Mouse (Mus musculus) intestine, embryonic 14.5 days (tissue): ENCODE results near the gene Sae1. TPM values are rescaled to one million over a fixed set of nuclear protein-coding genes. Genes with fewer than 3 reads are reported as not detected.

Source experiments
- ATAC-seq: fragments of 200-750 bp; cut with Nextera tagmentation; replicated peaks from 2 replicates; pipeline ENCODE4 v1.8.0; 2017; ENCODE audit warnings: low read depth, moderate number of reproducible peaks, moderate TSS enrichment, moderate library complexity; ENCODE audit not compliant: low FRiP score, low TSS enrichment
- DNase-seq: peaks from one replicate; pipeline ENCODE4 v3.0.0-alpha.2; 2018; ENCODE audit warnings: low spot score
- H3K27ac ChIP-seq: fragments of 300-500 bp; sonication (generic); 2 replicates; pipeline ENCODE4 v1.5.1; 2014; ENCODE audit warnings: low read depth, mild to moderate bottlenecking, control low read depth
- H3K27me3 ChIP-seq: fragments of 300-500 bp; sonication (generic); replicated peaks from 2 replicates; pipeline ENCODE4 v1.6.1; 2014; ENCODE audit warnings: low read length, control low read depth; ENCODE audit not compliant: control insufficient read depth, insufficient read depth
- H3K36me3 ChIP-seq: fragments of 300-500 bp; sonication (generic); 2 replicates; pipeline ENCODE4 v1.6.1; 2014; ENCODE audit warnings: low read length, control low read depth; ENCODE audit not compliant: control insufficient read depth, insufficient read depth
- H3K4me1 ChIP-seq: fragments of 300-500 bp; sonication (generic); replicated peaks from 2 replicates; pipeline ENCODE4 v1.6.1; 2014; ENCODE audit warnings: low read length, control low read depth, mixed read lengths; ENCODE audit not compliant: control insufficient read depth, insufficient read depth
- H3K4me2 ChIP-seq: fragments of 300-500 bp; sonication (generic); 2 replicates; pipeline ENCODE4 v1.6.1; 2014; ENCODE audit warnings: low read length
- H3K4me3 ChIP-seq: fragments of 300-500 bp; sonication (generic); 2 replicates; pipeline ENCODE4 v1.5.1; 2014; ENCODE audit warnings: low read depth, low read length, control low read depth, mixed read lengths
- H3K9ac ChIP-seq: fragments of 300-500 bp; sonication (generic); 2 replicates; pipeline ENCODE4 v1.6.1; 2014; ENCODE audit warnings: mild to moderate bottlenecking, low read length
- H3K9me3 ChIP-seq: fragments of 300-500 bp; sonication (generic); 2 replicates; pipeline ENCODE4 v1.6.1; 2016; ENCODE audit warnings: low read length, control low read depth; ENCODE audit not compliant: control insufficient read depth
- WGBS: fragments of 180-500 bp; shearing (Covaris S2); extraction: QIAGEN DNeasy Blood & Tissue Kit; methylation state at CpG from one replicate; pipeline ENCODE4 v1.1.7; 2014; 5-methylcytosine and 5-hydroxymethylcytosine counted together
- polyA plus RNA-seq: library from polyadenylated mRNA; unstranded; fragments of >200 nt; fragmentation: Nextera tagmentation; extraction: Ambion mirVana; gene quantifications from 2 replicates; pipeline ENCODE4 v1.2.1, GENCODE M21; 2014

Gene Sae1
- polyA plus RNA-seq, 1 experiment from 2014 or later: 294 TPM

DNA sequence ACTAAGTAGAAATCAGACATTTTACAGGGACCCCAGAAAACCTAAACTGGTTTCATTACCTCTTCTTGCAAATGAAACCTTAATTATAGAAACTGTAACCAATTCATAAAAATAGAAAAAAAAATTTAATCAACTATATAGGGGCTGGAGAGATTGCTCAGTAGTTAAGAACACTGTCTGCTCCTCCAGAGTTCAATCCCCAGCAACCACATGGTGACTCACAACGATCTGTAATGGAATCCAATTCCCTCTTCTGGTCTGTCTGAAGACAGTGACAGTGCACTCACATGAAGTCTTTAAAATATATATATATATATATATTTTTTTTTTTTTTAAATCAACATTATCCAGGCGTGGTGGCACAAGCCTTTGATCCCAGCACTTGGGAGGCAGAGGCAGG is 100.6 kb downstream of the Sae1 start:
- WGBS: 87% methylated on average over 2 of the region's 2 CpGs
- Histone ChIP-seq H3K9me3 (no peaks in the 10 kb centered on the region), H3K36me3 (peaks cover 24% of the 10 kb centered on the region), H3K27ac (peak overlapping the region; percentile 98), H3K4me3 (peak overlapping the region; percentile 68), H3K4me2 (peak overlapping the region; percentile 60), H3K4me1 (peaks cover 6% of the 10 kb centered on the region; the same call in 1 of the 2 replicates), H3K27me3 (no peaks in the 10 kb centered on the region), H3K9ac (peak overlapping the region; percentile 78)
- DNase-seq (no peak), ATAC-seq (no peak)

DNA sequence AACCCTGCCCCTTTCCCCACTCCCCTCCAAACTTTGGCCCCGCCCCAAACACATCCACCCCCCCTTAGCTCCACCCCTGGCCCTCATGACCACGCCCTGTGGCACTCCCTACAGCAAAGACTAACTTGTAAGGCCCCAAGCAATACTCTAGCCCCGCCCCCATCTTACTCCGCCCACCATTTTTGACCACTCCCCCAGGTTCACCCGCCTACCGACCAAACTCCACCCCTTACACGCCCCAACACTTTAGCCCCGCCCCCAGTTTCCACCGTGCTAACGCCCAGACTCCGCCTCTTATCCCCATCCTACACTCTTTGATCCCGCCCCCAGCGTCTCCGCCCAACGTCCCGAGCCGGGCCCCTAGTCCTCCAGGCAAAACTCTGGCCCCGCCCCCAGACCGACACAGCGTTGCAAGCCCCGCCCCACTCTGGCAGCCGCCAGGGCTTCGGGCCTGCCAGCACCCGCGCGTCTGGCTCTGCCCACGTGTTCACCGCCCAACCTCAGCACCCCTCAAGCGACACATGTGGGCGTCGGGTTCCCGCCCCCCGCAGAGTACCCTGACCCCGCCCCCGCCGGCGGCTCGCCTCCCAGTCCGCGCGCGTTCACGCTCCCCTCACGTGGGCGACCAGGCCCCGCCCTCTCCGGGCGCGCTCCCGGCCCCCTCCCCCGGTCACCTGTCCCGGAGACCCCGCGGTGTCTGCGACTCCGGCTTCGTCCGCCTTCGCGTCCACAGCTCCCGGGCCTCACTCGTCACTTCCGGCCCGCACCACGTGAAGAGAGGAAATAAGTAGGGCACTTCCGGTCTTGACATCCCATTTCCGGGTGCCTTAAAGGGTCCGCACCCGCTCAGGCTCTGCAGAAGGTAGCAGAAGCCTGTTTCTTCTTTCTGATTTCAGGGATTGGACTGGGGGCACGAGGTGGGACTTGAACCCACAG is 101.3 kb downstream of the Sae1 start, which contains the start of gene Ccdc9:
TSS of gene Ccdc9 (minus strand) at position 770 of the 936 bp plus-strand sequence.
- H3K9me3 ChIP-seq: no peaks in the 10 kb centered on the region
- peak within 1 kb of the TSS; percentile 98 for H3K27ac ChIP-seq
- H3K4me3 ChIP-seq: peak within 1 kb of the TSS; percentile 68
- H3K9ac ChIP-seq: peak within 1 kb of the TSS; percentile 78
- peaks cover 6% of the 10 kb centered on the region; the same call in 1 of the 2 replicates for H3K4me1 ChIP-seq
- H3K27me3 ChIP-seq: no peaks in the 10 kb centered on the region
- DNase-seq: peak; percentile 100
- H3K4me2 ChIP-seq: peak within 1 kb of the TSS; percentile 60
- peaks cover 31% of the 10 kb centered on the region for H3K36me3 ChIP-seq
- under 1% methylated on average over 67 of the region's 70 CpGs for WGBS
- peak; percentile 91 for ATAC-seq

DNA sequence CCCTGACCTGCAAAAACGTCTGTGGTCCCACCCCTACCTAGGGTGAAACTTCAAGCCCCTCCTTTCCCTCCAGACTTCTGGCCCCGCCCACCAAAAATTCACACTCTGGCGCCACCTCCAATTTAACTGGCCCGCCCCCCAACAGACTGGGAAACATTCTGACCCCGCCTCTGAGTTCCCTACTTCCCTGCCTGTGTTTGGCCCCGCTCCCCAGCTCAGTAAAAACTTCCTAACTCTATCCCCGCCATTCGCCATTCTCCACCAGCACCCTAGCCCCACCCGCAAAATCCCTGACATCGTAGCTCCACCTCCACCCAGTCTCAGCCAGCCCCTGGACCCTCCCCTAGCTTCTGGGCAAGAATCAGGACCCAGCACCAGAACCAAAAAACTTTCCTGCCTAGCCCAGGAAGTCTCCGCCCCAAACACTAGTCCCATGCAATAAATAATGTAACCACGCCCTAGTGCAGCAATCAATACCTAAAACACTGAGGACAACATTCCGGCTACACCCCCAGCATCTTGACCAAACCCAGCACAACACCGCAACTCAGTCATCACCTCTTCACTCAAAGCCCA is 102.1 kb downstream of the Sae1 start:
- peak overlapping the region; percentile 68 for H3K4me3 ChIP-seq
- H3K27ac ChIP-seq: peak overlapping the region; percentile 98; the same call in 1 of the 2 replicates
- ATAC-seq (peak; percentile 56), DNase-seq (peak; percentile 81)
- H3K4me1 ChIP-seq: peaks cover 6% of the 10 kb centered on the region; the same call in 1 of the 2 replicates
- peak overlapping the region; percentile 60 for H3K4me2 ChIP-seq
- H3K9ac ChIP-seq: peak overlapping the region; percentile 15; the same call in 1 of the 2 replicates
- no peaks in the 10 kb centered on the region for H3K9me3 ChIP-seq
- peaks cover 39% of the 10 kb centered on the region for H3K36me3 ChIP-seq
- under 1% methylated on average over 14 of the region's 14 CpGs for WGBS
- H3K27me3 ChIP-seq: no peaks in the 10 kb centered on the region

DNA sequence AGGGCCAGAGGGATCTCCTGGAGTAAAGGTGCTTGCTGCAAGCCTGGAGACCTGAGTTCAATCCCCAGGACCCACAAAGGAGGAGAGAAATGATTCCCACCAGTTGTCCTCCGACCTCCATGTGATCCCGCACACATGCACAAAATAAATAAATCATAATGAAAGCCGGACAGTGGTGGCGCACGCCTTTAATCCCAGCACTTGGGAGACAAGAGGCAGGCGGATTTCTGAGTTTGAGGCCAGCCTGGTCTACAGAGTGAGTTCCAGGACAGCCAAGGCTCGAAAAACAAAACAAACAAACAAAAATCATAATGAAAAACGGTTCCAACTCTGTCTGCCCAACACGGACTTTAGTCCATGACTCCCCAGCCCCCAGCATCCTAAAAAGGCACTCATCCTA is 102.7 kb downstream of the Sae1 start:
- Histone ChIP-seq H3K27ac (no peak overlapping the region; the same call in 1 of the 2 replicates), H3K9ac (no peak overlapping the region)
- no peak for ATAC-seq

DNA sequence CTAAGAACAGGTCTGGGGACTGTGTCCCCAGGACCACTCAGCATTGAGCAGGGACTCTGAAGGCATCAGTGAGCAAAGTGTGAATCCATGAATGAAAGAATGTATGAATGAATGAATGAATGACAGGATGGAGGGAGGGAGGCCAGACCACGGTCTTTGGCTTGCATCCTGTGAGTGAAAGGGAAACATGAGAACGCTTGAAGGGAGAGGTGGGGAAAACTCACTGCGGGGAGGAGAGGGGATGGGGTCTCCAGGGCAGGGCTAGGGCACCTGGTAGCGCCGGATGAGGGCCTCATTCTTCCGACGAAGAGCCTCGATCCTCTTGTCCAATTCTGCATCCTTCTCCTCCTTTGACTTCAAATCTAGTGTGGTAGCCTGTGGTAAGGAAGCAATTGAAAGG is 103.6 kb downstream of the Sae1 start:
- peaks cover 52% of the 10 kb centered on the region for H3K36me3 ChIP-seq
- DNase-seq: no peak
- 87% methylated on average over 8 of the region's 8 CpGs for WGBS
- ATAC-seq: no peak
- H3K27ac ChIP-seq: no peak overlapping the region
- peaks cover 6% of the 10 kb centered on the region; the same call in 1 of the 2 replicates for H3K4me1 ChIP-seq
- H3K27me3 ChIP-seq: no peaks in the 10 kb centered on the region
- H3K9me3 ChIP-seq: no peaks in the 10 kb centered on the region
- H3K4me3 ChIP-seq: no peak overlapping the region
- H3K9ac ChIP-seq: no peak overlapping the region
- H3K4me2 ChIP-seq: no peak overlapping the region

More for the DNA sequence above, 102.7 kb downstream of the Sae1 start:
- no peak for DNase-seq
- Histone ChIP-seq H3K4me1 (peaks cover 6% of the 10 kb centered on the region; the same call in 1 of the 2 replicates), H3K27me3 (no peaks in the 10 kb centered on the region), H3K36me3 (peaks cover 44% of the 10 kb centered on the region), H3K4me3 (peak overlapping the region; percentile 68; the same call in 1 of the 2 replicates), H3K4me2 (peak overlapping the region; percentile 60), H3K9me3 (no peaks in the 10 kb centered on the region)
- 57% methylated on average over 9 of the region's 9 CpGs for WGBS

DNA sequence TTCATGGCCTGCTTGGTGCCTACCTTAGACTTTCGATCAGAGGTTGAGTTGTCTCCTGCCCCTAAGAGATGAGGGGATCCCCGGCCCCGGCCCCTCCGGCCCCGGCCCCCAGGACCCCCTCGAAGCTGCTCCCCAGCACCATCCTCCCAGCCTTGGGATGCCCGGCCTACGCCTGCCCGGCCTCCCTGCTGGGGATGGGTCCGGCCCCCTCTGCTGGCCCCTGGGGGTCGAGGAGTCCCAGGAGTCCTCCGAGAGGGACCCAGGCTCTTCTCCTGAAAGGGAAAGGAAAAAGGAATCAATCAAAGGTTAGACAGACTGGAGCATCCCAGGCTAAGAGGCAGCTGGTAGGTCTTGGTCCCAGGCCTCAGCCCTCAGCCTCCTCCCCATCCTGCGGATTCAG is 105.3 kb downstream of the Sae1 start:
- DNase-seq (no peak), ATAC-seq (no peak)
- H3K36me3 ChIP-seq: peaks cover 68% of the 10 kb centered on the region
- H3K4me1 ChIP-seq: peaks cover 6% of the 10 kb centered on the region; the same call in 1 of the 2 replicates
- 91% methylated on average over 13 of the region's 13 CpGs for WGBS
- H3K4me3 ChIP-seq: no peak overlapping the region
- H3K4me2 ChIP-seq: no peak overlapping the region
- no peak overlapping the region for H3K27ac ChIP-seq
- no peaks in the 10 kb centered on the region for H3K9me3 ChIP-seq
- H3K27me3 ChIP-seq: no peaks in the 10 kb centered on the region
- H3K9ac ChIP-seq: no peak overlapping the region

DNA sequence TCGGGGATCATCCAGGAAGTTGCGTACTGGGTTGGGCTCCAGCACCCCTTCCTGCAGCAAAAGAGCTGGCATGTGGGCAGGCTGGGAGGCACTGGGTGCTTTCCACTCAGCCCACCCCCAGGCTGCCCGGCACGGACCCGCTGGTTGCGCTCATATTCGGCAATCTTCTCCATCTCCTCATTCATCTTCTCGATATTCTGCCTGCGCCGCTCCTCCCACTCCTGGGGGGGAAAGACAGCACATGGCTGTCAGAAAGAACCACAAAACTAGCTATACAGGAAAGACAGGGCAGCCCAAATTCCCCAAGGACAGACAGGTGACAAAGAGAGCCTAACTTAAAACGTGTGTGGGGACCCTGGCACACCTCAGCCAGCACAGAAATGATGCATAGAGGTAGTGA is 106.9 kb downstream of the Sae1 start:
- H3K36me3 ChIP-seq: peaks cover 82% of the 10 kb centered on the region
- H3K4me3 ChIP-seq: no peak overlapping the region
- no peaks in the 10 kb centered on the region for H3K27me3 ChIP-seq
- H3K4me2 ChIP-seq: no peak overlapping the region
- no peak overlapping the region for H3K9ac ChIP-seq
- no peak overlapping the region for H3K27ac ChIP-seq
- no peaks in the 10 kb centered on the region for H3K9me3 ChIP-seq
- H3K4me1 ChIP-seq: peaks cover 6% of the 10 kb centered on the region; the same call in 1 of the 2 replicates
- DNase-seq: no peak
- WGBS: 86% methylated on average over 11 of the region's 11 CpGs
- ATAC-seq: no peak

DNA sequence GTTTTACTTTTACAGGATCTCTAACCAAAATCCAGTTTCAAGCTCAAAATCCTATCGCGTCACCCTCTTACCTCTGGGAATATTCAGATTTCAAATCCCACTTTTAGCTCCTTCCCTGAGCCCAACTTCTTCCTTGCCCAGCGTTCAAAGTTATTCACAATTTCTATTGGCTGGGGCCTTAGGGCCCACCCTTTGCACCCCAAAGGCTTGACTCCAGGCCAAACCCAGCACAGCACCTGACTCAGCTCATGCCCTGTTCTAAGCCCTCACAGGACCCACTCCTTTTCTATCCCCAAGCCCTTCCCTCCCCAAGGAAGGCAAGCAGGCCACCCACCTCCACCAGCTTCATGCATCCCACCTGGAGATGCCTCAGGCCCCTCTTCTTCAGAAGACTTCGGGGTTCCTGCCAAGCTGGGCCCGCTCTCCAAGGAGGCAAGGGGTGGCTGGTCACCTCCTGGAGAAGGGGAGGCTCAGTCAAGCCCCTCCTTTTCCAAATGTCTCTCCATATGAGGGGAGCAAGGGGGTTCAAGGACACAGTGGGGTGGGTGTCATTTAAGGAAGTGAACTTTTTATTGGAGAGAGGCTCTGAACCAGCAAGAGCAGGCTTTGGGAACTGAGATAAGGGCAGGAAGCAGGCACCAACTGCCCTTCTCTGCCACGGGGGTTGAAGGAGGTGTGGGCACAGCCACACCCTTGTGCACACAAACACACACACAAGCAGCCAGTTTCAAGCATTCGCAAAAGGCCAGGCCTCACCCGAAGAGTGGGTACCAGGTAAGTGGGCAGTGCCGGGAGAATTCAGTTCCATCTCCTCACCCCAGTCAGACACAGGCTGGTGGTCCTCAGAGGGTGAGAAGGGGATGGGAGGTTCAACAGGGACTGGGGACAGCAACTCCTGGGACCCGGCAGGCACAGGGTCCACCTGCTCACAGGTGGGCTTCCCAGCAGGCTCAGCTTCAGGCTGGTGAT is 112.4 kb downstream of the Sae1 start:
- DNase-seq (no peak), ATAC-seq (no peak)
- no peaks in the 10 kb centered on the region for H3K27me3 ChIP-seq
- H3K27ac ChIP-seq: no peak overlapping the region
- H3K9ac ChIP-seq: no peak overlapping the region
- no peak overlapping the region for H3K4me3 ChIP-seq
- no peaks in the 10 kb centered on the region for H3K9me3 ChIP-seq
- WGBS: 85% methylated on average over 10 of the region's 10 CpGs
- H3K4me1 ChIP-seq: peaks cover 23% of the 10 kb centered on the region
- peaks cover 47% of the 10 kb centered on the region for H3K36me3 ChIP-seq
- H3K4me2 ChIP-seq: peak overlapping the region; percentile 87
